Comparison of ENCODE assay signal across 27 mouse cellular contexts in genomic region chr9:121623235-121623634, GRCm38 (mm10). TPM values are rescaled to one million over a fixed set of nuclear protein-coding genes. Genes with fewer than 3 reads are reported as not detected.
DNase-seq lines count a peak whose midpoint lies in the region; ATAC-seq and TF ChIP-seq lines count a peak whose summit lies in the region.
"Had no signal": no experiment of that assay in that cellular context is flagged by ENCODE, and none has a peak within 500 bp of the region (broad histone marks: within the 10 kb centered on the region; RNA-seq: fewer than 3 reads in every experiment).

No protein-coding gene starts in this region.

- peak; percentile 71 for ATAC-seq in intestine, postnatal 0 days
- ATAC-seq in intestine, embryonic 16.5 days, result no peak
- ATAC-seq in liver, embryonic 12.5 days, result no peak
- ATAC-seq: activated CD4-positive, CD25-positive, alpha-beta regulatory T cell, adult 4 months; CD4-positive, CD25-positive, alpha-beta regulatory T cell, adult 4 months; Patski had no signal

- H3K9ac ChIP-seq in intestine, postnatal 0 days (ENCODE audit: low read depth, low read length), result no peak overlapping the region
- H3K9ac ChIP-seq in intestine, embryonic 16.5 days (ENCODE audit: low read depth, low read length), result no peak overlapping the region
- no peak overlapping the region for H3K9ac ChIP-seq in liver, adult 2 months (ENCODE audit: low read depth, low read length)
- H3K9ac ChIP-seq in liver, embryonic 12.5 days, result no peak overlapping the region

- TF ChIP-seq POLR2A in liver, adult 2 months (IDR thresholded peaks at IDR 0.05; ENCODE audit: extremely low read depth, insufficient read depth, low read length), result no peak

- no peaks in the 10 kb centered on the region for H3K36me3 ChIP-seq in intestine, postnatal 0 days (ENCODE audit: control insufficient read depth, insufficient read depth)
- no peaks in the 10 kb centered on the region for H3K36me3 ChIP-seq in intestine, embryonic 16.5 days (ENCODE audit: control insufficient read depth, insufficient read depth, low read length)
- no peaks in the 10 kb centered on the region for H3K36me3 ChIP-seq in liver, adult 2 months (ENCODE audit: control insufficient read depth, insufficient read depth, low read length)
- H3K36me3 ChIP-seq in liver, embryonic 12.5 days, result no peaks in the 10 kb centered on the region
- H3K36me3 ChIP-seq: G1E had no signal

- H3K4me2 ChIP-seq in intestine, postnatal 0 days (replicated peaks; ENCODE audit: low read depth), result no peak overlapping the region
- H3K4me2 ChIP-seq in intestine, embryonic 16.5 days (ENCODE audit: low read depth, low read length), result no peak overlapping the region
- no peak overlapping the region for H3K4me2 ChIP-seq in liver, embryonic 12.5 days

- H3K79me2 ChIP-seq in liver, adult 2 months (ENCODE audit: control insufficient read depth, insufficient read depth, low read length), result no peaks in the 10 kb centered on the region

- WGBS in intestine, postnatal 0 days, result 80% methylated on average over 4 of the region's 4 CpGs
- WGBS in intestine, embryonic 16.5 days, result 85% methylated on average over 4 of the region's 4 CpGs
- 65% methylated on average over 4 of the region's 4 CpGs for WGBS in liver, adult 2 months
- 57% methylated on average over 4 of the region's 4 CpGs for WGBS in liver, embryonic 12.5 days (ENCODE audit: insufficient replicate concordance)

- DNase-seq in liver, adult 2 months (ENCODE audit: extremely low read depth, low read depth, low spot score), result peak; percentile 63
- peak; percentile 29 for DNase-seq in adipocyte (ENCODE audit: low spot score)
- peak; percentile 68 for DNase-seq in fat pad, adult 2 months (ENCODE audit: extremely low read depth, low read depth, low spot score)
- no peak for DNase-seq in adrenal gland, postnatal 14 days
- no peak for DNase-seq in urinary bladder, postnatal 25 days (ENCODE audit: low spot score)
- DNase-seq: adrenal gland, adult 2 months; adrenal gland, adult 8-10 months; adrenal gland, postnatal 10 days; adrenal gland, postnatal 25 days; adrenal gland, postnatal 36 days; B cell, adult 2 months; cerebellum, adult 11 months; cerebellum, adult 11-12 months; cerebellum, adult 18-20 months; cerebellum, adult 2 months had no signal

- H3K27me3 ChIP-seq in intestine, postnatal 0 days (replicated peaks; ENCODE audit: control insufficient read depth, insufficient read depth, low read length), result no peaks in the 10 kb centered on the region; the same call in 1 of the 2 replicates
- H3K27me3 ChIP-seq in intestine, embryonic 16.5 days (replicated peaks; ENCODE audit: control insufficient read depth, insufficient read depth, low read length), result no peaks in the 10 kb centered on the region
- H3K27me3 ChIP-seq in liver, adult 2 months (ENCODE audit: control insufficient read depth, insufficient read depth, low read length), result no peaks in the 10 kb centered on the region; the same call in 1 of the 2 replicates
- H3K27me3 ChIP-seq in liver, embryonic 12.5 days (replicated peaks), result peaks cover 26% of the 10 kb centered on the region
- H3K27me3 ChIP-seq: CH12.LX had no signal

- no peaks in the 10 kb centered on the region for H3K9me3 ChIP-seq in intestine, postnatal 0 days (ENCODE audit: control insufficient read depth)
- no peaks in the 10 kb centered on the region for H3K9me3 ChIP-seq in intestine, embryonic 16.5 days (ENCODE audit: control insufficient read depth, low read length)
- H3K9me3 ChIP-seq in liver, embryonic 12.5 days (replicated peaks), result no peaks in the 10 kb centered on the region
- H3K9me3 ChIP-seq: G1E had no signal

- no peaks in the 10 kb centered on the region for H3K4me1 ChIP-seq in intestine, postnatal 0 days (replicated peaks; ENCODE audit: control insufficient read depth, insufficient read depth, low read length)
- no peaks in the 10 kb centered on the region for H3K4me1 ChIP-seq in intestine, embryonic 16.5 days (ENCODE audit: control insufficient read depth, insufficient read depth, low read length)
- H3K4me1 ChIP-seq in liver, adult 2 months (ENCODE audit: control insufficient read depth, insufficient read depth, low read length), result no peaks in the 10 kb centered on the region; the same call in 1 of the 2 replicates
- no peaks in the 10 kb centered on the region for H3K4me1 ChIP-seq in liver, embryonic 12.5 days

- TF ChIP-seq CTCF in intestine, postnatal 0 days (IDR thresholded peaks at IDR 0.05; ENCODE audit: low read depth), result no peak
- TF ChIP-seq CTCF in liver, adult 2 months (IDR thresholded peaks at IDR 0.05; ENCODE audit: low read depth, low read length), result no peak

- H3K4me3 ChIP-seq in intestine, postnatal 0 days (ENCODE audit: low read depth, low read length), result no peak overlapping the region
- no peak overlapping the region for H3K4me3 ChIP-seq in intestine, embryonic 16.5 days (ENCODE audit: low read length)
- H3K4me3 ChIP-seq in liver, adult 2 months (ENCODE audit: insufficient read depth, low read depth, low read length), result no peak overlapping the region
- no peak overlapping the region for H3K4me3 ChIP-seq in liver, embryonic 12.5 days

- H3K27ac ChIP-seq in intestine, postnatal 0 days (ENCODE audit: low read depth, low read length), result no peak overlapping the region
- no peak overlapping the region for H3K27ac ChIP-seq in intestine, embryonic 16.5 days (ENCODE audit: low read length)
- H3K27ac ChIP-seq in liver, adult 2 months (replicated peaks; ENCODE audit: insufficient read depth, low read depth, low read length), result no peak overlapping the region
- no peak overlapping the region for H3K27ac ChIP-seq in liver, embryonic 12.5 days

RNA-seq across cellular contexts. Expression of gene Lyzl4, which starts 18.7 kb away (rescaled TPM):
- 0.34 TPM in 1 of 2 replicates, not detected in the other for polyA plus RNA-seq in intestine, postnatal 0 days (2015; fragmentation: Nextera tagmentation; extraction: Ambion mirVana)
- not detected in 2 replicates for polyA plus RNA-seq in intestine, embryonic 16.5 days (2015; fragmentation: Nextera tagmentation; extraction: Ambion mirVana)
- not detected in 2 replicates for total RNA-seq in liver, adult 2 months (2014; rRNA removed)
- polyA plus RNA-seq in liver, adult 2 months (2012; rRNA removed), result not detected in 2 replicates
- 0.23 and 0.29 TPM in 2 replicates for polyA plus RNA-seq in liver, embryonic 12.5 days (2016; fragmentation: Nextera tagmentation; extraction: Ambion mirVana)
- total RNA-seq in adrenal gland, postnatal 14 days (2021), result not detected in 2 replicates
- total RNA-seq: adrenal gland, adult 18-20 months; adrenal gland, adult 2 months; adrenal gland, postnatal 25 days; adrenal gland, postnatal 36 days; CH12.LX; G1E; MEL had no signal
- polyA plus RNA-seq: activated CD4-positive, CD25-positive, alpha-beta regulatory T cell, adult 4 months; brain, embryonic 14.5 days; C2C12; CD4-positive, CD25-positive, alpha-beta regulatory T cell, adult 4 months; G1E; Patski had no signal

RNA-seq across cellular contexts. Expression of gene Vipr1, which starts 19.3 kb away (rescaled TPM):
- 22.8 and 23.3 TPM in 2 replicates for polyA plus RNA-seq in intestine, postnatal 0 days (2015; fragmentation: Nextera tagmentation; extraction: Ambion mirVana)
- polyA plus RNA-seq in intestine, embryonic 16.5 days (2015; fragmentation: Nextera tagmentation; extraction: Ambion mirVana), result 6.8 and 8.9 TPM in 2 replicates
- total RNA-seq in liver, adult 2 months (2014; rRNA removed), result 22.2 and 25.4 TPM in 2 replicates
- 16.7 and 16.9 TPM in 2 replicates for polyA plus RNA-seq in liver, adult 2 months (2012; rRNA removed)
- polyA plus RNA-seq in liver, embryonic 12.5 days (2016; fragmentation: Nextera tagmentation; extraction: Ambion mirVana), result 0.14 and 0.23 TPM in 2 replicates
- total RNA-seq in adrenal gland, postnatal 14 days (2021), result 2.7 and 3.7 TPM in 2 replicates
- total RNA-seq: MEL had no signal
- polyA plus RNA-seq: G1E, Patski had no signal

Comparison
In these comparisons a context has a peak if more than half of its experiments do, and no peak if none do; other contexts are left out.
1. DNase-seq: peak in liver, adult 2 months (single experiment), adipocyte (single experiment) and fat pad, adult 2 months (single experiment); none in adrenal gland, postnatal 14 days (single experiment) and urinary bladder, postnatal 25 days (single experiment).